Mouse (Mus musculus) lung, postnatal 0 days (tissue): Measurements from ENCODE around the gene Efcab2.

Experiments
- CTCF ChIP-seq: IDR thresholded peaks from 2 replicates; pipeline ENCODE4 v1.5.1; 2016; ENCODE audit warnings: antibody characterized with exemption, mild to moderate bottlenecking
- EP300 ChIP-seq: IDR thresholded peaks from 2 replicates; pipeline ENCODE4 v1.6.1; 2016; ENCODE audit warnings: antibody characterized with exemption, mild to moderate bottlenecking, control low read depth

GRCm38 (mm10) chr1:178357776-178358710 is 47.8 kb upstream of the Efcab2 start:
- TF ChIP-seq CTCF (no peak), EP300 (no peak)
